Mouse (Mus musculus): ENCODE data around the gene Rfx7.

- no peak for TF ChIP-seq CTCF (IDR thresholded peaks at IDR 0.05)
- no peak for TF ChIP-seq EP300 (IDR thresholded peaks at IDR 0.05)
Measured at GRCm38 (mm10) chr9:72534985-72535384, 2.9 kb downstream of the Rfx7 start.
